Mouse (Mus musculus) layer of hippocampus, adult 9-10 months (tissue): ENCODE results near the gene Gm867.

ENCODE experiments used
- DNase-seq: peaks from one replicate; pipeline ENCODE4 v3.0.0; 2022; ENCODE audit warnings: low spot score

Gm867 gene

GRCm38 (mm10) chr10:75936909-75937667 is 3.4 kb downstream of the Gm867 start:
- DNase-seq: no peak

DNA sequence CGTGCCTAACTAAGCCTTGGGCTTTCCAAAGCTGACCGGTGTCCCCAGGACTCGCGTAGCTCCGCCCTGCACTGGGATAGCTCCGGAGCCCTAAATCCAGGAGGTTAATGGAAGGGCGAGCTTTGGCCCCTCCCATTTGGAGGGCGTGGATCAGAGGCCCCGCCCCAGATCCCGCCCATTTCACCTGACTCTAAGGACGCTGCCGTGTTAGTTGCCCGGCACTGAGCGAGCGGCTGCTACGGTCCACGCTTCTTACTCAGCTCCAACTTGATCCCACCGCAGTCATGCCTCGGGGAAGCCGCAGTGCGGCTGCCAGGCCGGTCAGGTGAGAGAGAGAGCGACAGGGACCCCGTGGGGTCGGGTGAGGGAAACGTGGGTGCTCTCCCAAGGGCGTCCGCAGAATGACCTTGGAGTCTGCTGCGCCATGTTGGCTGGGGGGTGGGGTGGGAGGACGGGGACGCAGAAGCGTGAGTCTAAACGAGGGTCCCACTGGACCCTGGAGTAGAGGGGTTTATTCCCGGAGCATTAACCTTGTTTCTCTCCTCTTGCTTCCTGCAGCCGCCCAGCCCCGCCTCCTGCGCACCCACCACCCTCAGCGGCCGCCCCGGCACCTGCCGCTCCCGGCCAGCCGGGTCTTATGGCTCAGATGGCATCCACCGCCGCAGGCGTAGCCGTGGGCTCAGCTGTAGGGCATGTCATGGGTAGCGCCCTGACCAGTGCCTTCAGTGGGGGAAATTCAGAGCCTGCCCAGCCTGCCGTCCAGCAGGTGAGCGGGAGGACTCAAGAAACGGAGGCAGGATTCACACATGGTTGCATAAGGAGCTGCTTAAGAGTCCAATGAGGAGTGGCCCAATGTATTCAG is 4.6 kb downstream of the Gm867 start, which contains the start of gene Mmp11:
Mmp11 (minus strand) TSS at position 817 of the 862 bp plus-strand sequence.
- peak; percentile 42 for DNase-seq

- no peak for DNase-seq
These were observed 5.5 kb downstream of the Gm867 start for GRCm38 (mm10) chr10:75934991-75935390.

- no peak for DNase-seq
These were observed 7.6 kb downstream of the Gm867 start, which contains the start of gene Chchd10 for GRCm38 (mm10) chr10:75932891-75933290. Gene Chchd10 (plus strand): TSS chr10:75933130.

DNA sequence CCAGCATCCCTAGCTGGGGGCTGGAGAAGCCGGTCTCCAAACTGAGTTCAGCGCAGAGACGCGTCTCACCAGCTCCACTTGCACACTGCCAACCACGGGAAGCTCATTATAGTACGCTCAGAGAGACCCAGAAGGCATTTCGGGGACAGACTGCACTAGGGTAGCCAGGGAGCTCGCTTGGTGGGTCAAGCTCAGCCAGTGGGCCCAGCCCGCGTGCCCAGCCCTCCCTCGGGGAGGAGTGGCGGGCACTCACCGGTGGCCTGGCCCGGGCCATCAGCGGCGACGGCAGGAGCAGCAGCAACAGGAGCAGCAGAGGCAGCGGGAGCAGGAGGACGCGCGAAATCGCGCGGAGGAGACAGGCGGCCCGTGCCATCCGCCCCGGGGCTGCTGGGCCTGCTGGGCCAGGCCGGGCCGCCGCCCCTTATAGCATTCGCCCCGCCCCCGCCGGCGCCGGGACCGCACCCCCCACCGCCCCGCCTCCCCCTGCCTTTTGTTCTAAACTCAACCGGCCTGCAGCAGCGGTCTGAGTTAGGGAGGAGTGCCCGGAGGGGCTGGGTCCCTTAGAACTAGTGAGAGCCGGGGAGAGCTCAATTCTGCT is 8.3 kb downstream of the Gm867 start:
- DNase-seq: no peak

DNA sequence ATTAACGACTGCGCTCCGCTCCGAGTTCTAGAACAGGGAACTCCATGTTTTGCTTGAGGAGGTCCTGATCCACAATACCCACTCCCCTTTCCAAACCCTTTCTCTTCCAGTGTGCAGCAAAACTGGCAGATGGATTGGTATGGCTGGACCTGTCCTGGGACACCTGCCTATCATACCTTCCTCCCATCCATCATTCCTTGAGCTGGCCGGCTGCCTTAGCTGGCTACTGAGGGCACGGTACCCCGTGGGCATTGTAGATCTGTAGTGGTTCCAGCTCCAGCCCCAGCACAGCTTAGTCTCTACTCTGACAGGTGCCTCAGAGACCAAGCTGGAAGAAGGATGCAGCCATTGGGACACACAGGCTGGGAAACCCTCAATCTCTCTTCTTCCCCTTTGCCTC is 9.2 kb downstream of the Gm867 start:
- DNase-seq: no peak

DNA sequence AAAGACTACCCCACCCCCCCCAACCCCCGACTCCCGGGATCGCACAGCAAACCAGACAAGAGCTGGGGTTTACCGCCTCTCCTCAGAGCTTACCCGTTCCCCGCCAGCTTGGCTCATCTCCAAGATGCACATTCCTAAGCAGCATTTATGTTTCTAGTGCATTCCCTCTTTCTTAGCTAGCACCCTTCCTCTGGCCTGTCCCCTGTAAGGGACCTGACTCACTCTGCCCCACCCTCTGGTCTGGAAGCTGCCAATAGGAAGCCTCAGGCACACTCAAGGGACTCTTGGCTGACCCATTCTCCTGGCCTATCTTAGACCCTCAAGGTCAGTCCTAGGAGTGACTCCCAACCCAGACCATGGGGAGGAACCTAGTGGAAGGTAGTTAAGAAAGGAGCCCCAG is 10.2 kb downstream of the Gm867 start:
- DNase-seq: no peak

GRCm38 (mm10) chr10:75926396-75926795 is 14.1 kb downstream of the Gm867 start:
- no peak for DNase-seq

DNA sequence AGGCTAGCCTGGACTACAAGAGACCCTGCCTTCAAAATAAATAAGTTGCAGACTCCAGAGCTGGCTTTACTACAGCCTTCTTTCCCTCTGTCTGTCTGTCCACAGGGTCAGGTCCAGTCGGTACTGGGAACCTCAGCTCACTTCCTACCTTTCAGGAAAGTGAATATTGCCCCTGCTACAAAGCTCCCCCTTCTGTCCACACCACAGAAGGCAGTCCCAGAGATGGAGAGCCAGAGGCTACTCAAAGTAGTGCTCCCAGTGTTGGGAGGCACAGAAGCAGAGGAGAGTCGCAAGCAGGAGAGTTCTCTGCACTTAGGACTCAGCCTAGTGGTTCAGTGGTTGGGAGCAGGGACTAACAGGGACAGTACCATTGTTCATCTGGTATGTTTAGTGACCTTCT is 16.1 kb downstream of the Gm867 start:
- DNase-seq: no peak

GRCm38 (mm10) chr10:75921726-75922560 is 18.5 kb downstream of the Gm867 start:
- DNase-seq: no peak

- DNase-seq: peak; percentile 83
These were observed 19.3 kb downstream of the Gm867 start, which contains the start of gene Smarcb1 for GRCm38 (mm10) chr10:75921026-75921725. Gene Smarcb1 (minus strand): TSS chr10:75921617.

DNA sequence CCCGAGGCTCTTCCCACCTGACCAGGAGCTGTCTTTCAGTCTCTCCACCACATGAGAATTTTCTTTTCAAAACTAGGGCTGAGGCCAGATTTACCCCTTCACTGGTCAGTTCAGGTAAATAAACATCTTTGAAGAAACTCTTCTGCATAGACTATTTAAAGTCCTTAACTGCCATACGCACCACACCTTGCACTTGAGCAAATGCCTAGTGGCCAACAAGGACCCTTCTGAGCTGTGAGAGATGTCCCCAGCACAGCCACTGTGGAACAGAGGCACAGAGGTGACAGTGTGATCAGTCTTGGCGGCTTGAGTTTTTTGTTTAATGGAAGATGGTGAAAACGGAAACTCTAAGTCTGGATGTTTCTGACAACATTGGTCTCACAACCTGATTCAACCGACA is 21.4 kb downstream of the Gm867 start:
- no peak for DNase-seq

DNA sequence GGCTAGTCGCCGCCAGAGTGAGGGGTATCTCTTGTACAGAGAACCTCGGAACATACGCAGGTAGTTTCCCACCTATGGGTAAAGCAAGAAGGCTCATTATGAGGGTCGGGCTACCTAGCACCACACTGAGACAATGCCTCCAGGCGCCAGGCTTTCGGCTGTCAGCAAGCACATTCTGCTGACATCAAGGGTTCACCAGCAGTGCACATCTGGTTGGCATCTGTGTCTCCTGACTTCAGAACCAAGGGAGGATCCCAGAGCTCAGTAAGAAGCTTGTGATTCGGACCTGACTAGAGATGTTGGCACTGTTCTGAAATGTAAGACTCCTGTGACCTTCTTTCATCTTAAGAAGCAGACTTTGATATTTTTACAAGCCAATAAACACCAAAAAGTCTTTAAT is 23.6 kb downstream of the Gm867 start:
- no peak for DNase-seq

DNA sequence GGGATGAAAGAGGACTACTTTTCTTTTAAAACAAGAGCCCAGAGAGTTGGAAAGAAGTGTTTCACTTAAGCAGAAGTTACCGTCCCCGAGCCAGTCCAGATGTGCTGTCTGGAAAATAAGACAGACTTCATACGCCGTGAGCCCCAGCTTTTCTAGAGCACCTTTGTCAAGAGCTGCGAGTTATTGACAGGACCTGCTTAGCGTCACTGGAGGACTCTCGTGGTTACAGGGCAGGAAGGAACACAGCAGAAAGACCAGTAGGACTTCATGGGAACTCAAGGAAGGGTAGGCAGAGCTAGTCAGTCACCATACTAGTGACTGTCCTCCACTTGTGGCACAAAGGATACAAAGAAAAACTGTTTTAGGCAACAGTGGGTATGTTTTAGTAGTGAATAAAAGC is 24.9 kb downstream of the Gm867 start:
- DNase-seq: no peak

GRCm38 (mm10) chr10:75913013-75913589 is 27.4 kb downstream of the Gm867 start:
- DNase-seq: no peak

DNA sequence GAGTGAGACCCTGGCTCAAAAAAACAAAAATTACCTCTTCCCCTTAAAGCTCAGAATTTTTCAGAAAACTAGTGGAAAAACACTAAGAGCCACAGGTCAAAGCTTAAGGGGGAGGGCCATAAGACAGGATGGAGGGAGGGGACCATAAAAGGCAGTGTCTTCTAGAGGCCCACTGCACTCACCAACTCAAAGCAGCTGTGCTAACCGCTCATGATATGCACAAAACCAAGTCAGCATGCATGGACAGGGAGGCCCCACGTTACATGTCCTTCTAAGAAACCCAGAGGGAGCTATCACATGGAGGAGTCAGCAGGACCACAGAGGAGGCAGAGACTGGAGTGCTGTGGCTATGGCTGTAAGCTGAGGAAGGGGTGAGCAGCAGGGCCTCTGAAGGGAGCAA is 29.8 kb downstream of the Gm867 start:
- DNase-seq: no peak

DNA sequence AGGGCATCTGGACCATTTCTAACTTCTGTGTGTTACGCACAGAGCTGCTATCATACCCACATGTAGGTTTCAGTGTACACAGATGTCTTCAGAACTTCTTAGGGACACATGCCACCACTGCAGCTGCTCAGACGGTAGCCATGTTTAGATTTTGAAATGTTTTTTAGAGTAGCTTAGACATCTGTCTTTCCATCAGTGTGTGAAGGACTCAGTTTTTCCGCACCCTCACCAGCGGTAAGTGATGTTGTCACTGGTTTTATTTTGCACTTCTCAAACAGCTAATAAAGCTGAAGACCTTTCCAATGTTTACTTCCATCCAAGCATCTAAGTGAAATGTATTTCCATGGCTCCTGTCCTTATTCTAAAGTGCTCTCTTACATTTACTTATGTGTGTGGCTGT is 33.6 kb downstream of the Gm867 start:
- DNase-seq: no peak

DNA sequence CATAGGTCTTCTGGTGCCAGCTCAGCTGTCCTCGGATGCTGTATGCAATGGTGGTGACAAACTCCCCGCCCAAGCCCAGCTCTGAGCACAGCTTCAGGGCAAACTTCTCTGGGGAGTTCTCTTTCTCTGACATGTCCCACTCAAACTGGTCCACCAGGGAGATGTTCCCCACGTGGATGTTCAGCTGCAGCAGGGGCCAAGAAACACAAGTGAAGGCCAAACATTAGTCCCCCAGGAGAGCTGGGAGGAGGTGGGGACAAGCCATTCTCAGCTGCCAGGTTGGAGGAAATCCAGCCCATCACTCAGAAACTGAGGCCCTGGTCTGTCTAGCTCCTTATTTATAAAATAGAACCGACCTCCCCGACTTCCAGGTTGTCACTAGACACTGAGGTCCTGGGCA is 36.1 kb downstream of the Gm867 start:
- DNase-seq: no peak

DNA sequence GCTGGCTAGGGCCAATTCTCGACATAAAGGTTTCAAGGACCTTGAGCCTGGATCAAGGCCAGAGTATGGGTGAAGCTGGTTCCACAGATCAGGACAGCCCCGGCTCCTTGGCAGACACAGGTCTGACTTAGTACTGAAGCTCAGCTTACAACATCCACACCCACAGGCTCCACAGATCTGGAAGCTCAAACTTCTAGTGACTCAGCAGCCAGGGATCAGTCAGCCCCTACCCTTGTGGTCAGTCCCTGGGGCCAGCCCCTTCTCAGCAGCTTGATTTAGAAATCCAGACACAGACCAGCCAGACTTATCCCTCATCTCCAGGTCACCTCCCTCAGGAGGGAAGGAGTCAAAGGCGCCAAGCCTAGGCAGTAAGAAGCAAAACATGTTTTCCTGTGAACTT is 41.6 kb downstream of the Gm867 start:
- no peak for DNase-seq

GRCm38 (mm10) chr10:75898039-75898564 is 42.4 kb downstream of the Gm867 start:
- DNase-seq: no peak

DNA sequence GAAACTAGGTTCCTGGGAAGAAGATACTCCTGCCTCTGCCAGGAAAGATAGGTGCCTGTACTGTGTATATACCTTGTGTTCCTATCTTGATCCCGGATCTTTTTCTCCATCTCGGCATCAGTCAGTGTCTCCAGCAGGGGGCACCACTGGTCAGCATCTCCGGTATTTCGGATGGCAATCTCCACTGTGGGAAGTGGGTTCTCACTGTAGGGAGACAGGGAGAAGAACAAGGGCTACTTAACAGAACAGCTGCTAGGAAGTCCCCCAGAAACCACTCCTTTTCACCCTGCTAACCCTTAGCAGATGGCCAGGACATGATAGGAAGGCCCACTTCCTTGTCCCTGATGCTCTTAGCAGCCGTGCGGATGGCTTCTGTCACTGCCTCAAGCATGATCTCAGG is 43.1 kb downstream of the Gm867 start:
- DNase-seq: no peak
